Mouse (Mus musculus): ENCODE data around the gene Ccpg1. TPM values are rescaled to one million over a fixed set of nuclear protein-coding genes. Genes with fewer than 3 reads are reported as not detected.

Ccpg1 gene
- polyA plus RNA-seq, 1 experiment from 2014 or later: 58.2 TPM

DNA sequence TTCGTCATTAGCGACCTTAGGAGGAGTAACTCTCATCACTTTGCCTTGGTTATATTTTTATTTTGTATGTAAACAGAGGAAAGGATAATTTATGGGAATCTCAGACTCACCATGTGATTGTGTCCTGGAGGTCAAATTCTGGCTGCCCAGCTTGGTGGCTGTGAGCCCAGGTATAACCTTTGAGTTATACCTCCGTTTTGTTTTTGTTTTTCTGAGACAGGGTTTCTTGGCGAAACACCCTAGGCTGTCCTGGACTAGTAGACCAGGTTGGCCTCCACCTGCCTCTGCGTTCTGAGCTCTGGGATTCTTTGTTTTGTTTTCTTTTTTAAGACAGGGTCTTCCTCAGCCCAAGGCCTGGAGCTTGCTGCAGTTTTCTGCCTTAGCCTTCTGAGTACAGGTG is 3.5 kb downstream of the Ccpg1 start:
- Histone ChIP-seq H3K27ac (ENCODE audit: low read length) (no peak overlapping the region), H3K9ac (replicated peaks; ENCODE audit: low read depth, low read length) (no peak overlapping the region), H3K4me1 (replicated peaks; ENCODE audit: control insufficient read depth, insufficient read depth, low read length) (peaks cover 17% of the 10 kb centered on the region), H3K4me3 (replicated peaks; ENCODE audit: low read length) (no peak overlapping the region), H3K27me3 (replicated peaks; ENCODE audit: control insufficient read depth, insufficient read depth, low read length) (no peaks in the 10 kb centered on the region), H3K4me2 (ENCODE audit: low read length) (no peak overlapping the region), H3K36me3 (ENCODE audit: control insufficient read depth, insufficient read depth) (no peaks in the 10 kb centered on the region), H3K9me3 (ENCODE audit: control insufficient read depth, low read length) (no peaks in the 10 kb centered on the region)
- ATAC-seq: no peak
- 89% methylated on average over 5 of the region's 5 CpGs for WGBS

DNA sequence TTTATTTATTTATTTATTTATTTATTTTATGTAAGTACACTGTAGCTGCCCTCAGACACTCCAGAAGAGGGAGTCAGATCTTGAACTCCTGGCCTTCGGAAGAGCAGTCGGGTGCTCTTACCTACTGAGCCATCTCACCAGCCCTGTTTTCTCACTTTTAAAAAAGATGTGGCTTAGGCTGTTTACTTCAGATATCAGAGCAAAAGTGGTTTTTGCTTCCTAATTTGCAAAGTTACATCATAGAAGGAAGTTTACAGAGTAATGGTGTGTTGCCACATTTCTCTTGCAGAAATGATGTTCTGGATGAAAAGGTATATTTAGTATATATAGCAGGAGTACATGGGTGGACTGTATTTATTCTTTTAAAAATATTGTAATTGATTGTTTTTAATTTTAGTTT is 6.2 kb downstream of the Ccpg1 start:
- Histone ChIP-seq H3K36me3 (ENCODE audit: control insufficient read depth, insufficient read depth) (no peaks in the 10 kb centered on the region), H3K4me2 (ENCODE audit: low read length) (no peak overlapping the region), H3K9ac (replicated peaks; ENCODE audit: low read depth, low read length) (no peak overlapping the region), H3K9me3 (ENCODE audit: control insufficient read depth, low read length) (no peaks in the 10 kb centered on the region), H3K4me1 (replicated peaks; ENCODE audit: control insufficient read depth, insufficient read depth, low read length) (peaks cover 5% of the 10 kb centered on the region), H3K4me3 (replicated peaks; ENCODE audit: low read length) (no peak overlapping the region), H3K27ac (ENCODE audit: low read length) (no peak overlapping the region), H3K27me3 (replicated peaks; ENCODE audit: control insufficient read depth, insufficient read depth, low read length) (no peaks in the 10 kb centered on the region)
- ATAC-seq: no peak
- 89% methylated on average over 2 of the region's 2 CpGs for WGBS

DNA sequence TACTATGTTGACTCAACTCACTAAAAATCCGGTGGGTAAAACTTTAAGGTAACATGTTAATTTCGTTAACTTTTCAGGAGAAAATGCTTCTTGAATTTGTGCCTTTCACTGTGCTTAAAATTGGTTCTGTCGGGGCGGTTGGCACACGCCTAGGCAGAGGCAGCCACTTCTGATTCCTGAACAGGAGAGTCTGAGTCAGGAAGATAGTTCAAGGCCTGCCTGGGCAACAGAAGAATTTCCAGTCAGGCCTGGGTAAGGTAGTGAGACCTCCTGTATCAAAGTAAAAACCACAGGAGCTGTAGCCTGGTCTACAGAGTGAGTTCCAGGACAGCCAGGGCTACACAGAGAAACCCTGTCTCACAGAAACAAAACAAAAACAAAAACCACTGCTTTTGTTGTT is 7.3 kb downstream of the Ccpg1 start:
- H3K4me1 ChIP-seq (replicated peaks; ENCODE audit: control insufficient read depth, insufficient read depth, low read length): peaks cover 2% of the 10 kb centered on the region
- H3K36me3 ChIP-seq (ENCODE audit: control insufficient read depth, insufficient read depth): no peaks in the 10 kb centered on the region
- no peaks in the 10 kb centered on the region for H3K9me3 ChIP-seq (ENCODE audit: control insufficient read depth, low read length)
- H3K27ac ChIP-seq (ENCODE audit: low read length): no peak overlapping the region
- no peak overlapping the region for H3K4me2 ChIP-seq (ENCODE audit: low read length)
- no peak for ATAC-seq
- no peak overlapping the region for H3K9ac ChIP-seq (replicated peaks; ENCODE audit: low read depth, low read length)
- no peaks in the 10 kb centered on the region for H3K27me3 ChIP-seq (replicated peaks; ENCODE audit: control insufficient read depth, insufficient read depth, low read length)
- 89% methylated on average over 5 of the region's 5 CpGs for WGBS
- no peak overlapping the region for H3K4me3 ChIP-seq (replicated peaks; ENCODE audit: low read length)

DNA sequence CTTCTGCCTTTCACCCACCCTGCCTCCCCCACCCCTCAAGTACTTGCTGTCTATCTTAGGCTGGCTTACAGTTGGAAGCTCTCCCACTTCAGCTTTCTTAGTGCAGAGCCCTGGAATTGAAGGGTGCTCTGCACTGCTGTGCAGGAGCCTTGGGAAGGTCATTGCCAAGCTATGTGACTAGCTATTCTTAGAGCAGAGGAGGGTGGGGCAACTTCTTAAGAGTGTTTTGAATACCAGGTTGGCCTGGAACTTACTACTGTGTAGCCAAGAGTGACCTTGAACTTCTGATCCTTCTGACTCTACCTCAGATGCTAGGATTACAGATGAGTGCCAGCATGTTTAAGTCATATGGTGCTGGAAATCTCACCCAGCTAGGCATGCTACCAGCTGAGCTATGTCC is 10.9 kb downstream of the Ccpg1 start:
- Histone ChIP-seq H3K27ac (ENCODE audit: low read length) (no peak overlapping the region), H3K4me2 (ENCODE audit: low read length) (no peak overlapping the region), H3K9me3 (ENCODE audit: control insufficient read depth, low read length) (no peaks in the 10 kb centered on the region), H3K27me3 (replicated peaks; ENCODE audit: control insufficient read depth, insufficient read depth, low read length) (no peaks in the 10 kb centered on the region), H3K4me1 (replicated peaks; ENCODE audit: control insufficient read depth, insufficient read depth, low read length) (no peaks in the 10 kb centered on the region), H3K4me3 (replicated peaks; ENCODE audit: low read length) (no peak overlapping the region), H3K9ac (replicated peaks; ENCODE audit: low read depth, low read length) (no peak overlapping the region), H3K36me3 (ENCODE audit: control insufficient read depth, insufficient read depth) (no peaks in the 10 kb centered on the region)
- no peak for ATAC-seq

DNA sequence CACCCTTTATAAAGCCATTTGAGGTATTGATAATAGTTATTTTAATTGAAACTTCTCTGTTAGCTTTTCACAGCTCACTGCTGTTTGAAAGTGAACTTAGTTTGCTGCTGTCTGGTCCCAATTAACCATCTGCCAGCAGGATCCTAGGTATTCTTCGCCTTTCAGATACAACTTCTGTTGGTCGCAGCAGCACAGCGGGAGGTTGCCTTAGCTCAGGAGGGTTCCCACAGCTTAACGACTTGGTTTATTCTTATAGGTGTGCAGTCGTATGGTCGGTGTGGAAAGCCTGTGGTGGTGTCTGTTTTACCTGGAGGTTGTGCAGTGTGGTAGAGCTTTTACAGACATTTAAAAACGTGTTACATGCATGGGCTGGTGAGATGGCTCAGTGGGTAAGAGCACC is 11.6 kb downstream of the Ccpg1 start:
- no peak overlapping the region for H3K4me3 ChIP-seq (replicated peaks; ENCODE audit: low read length)
- H3K4me2 ChIP-seq (ENCODE audit: low read length): no peak overlapping the region

DNA sequence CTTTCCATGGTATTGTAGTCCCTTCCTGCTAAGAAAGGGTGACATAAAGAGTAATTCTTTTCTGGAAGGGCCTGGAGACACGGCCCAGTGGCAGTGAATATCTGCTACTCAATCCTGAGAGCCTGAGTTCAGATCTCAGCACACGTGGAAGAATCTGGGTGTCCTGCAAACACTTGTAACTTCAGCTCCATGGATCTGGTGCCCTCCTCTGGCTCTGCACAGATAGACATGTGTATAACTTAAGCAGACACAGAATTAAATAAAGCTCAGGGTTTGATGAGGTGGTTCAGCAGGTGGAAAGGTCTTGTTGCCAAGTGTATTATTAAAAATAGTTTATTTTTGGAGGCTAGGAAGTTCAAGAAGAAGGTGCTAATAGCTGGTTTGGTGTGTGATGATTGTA is 15.3 kb downstream of the Ccpg1 start:
- Histone ChIP-seq H3K4me2 (ENCODE audit: low read length) (no peak overlapping the region), H3K36me3 (ENCODE audit: control insufficient read depth, insufficient read depth) (peaks cover 2% of the 10 kb centered on the region; the same call in 1 of the 2 replicates), H3K9me3 (ENCODE audit: control insufficient read depth, low read length) (no peaks in the 10 kb centered on the region), H3K27me3 (replicated peaks; ENCODE audit: control insufficient read depth, insufficient read depth, low read length) (no peaks in the 10 kb centered on the region), H3K4me1 (replicated peaks; ENCODE audit: control insufficient read depth, insufficient read depth, low read length) (no peaks in the 10 kb centered on the region), H3K27ac (ENCODE audit: low read length) (no peak overlapping the region), H3K4me3 (replicated peaks; ENCODE audit: low read length) (no peak overlapping the region), H3K9ac (replicated peaks; ENCODE audit: low read depth, low read length) (no peak overlapping the region)
- WGBS: 68% methylated on average over 2 of the region's 2 CpGs
- ATAC-seq: no peak

More for the DNA sequence above, 11.6 kb downstream of the Ccpg1 start:
- no peaks in the 10 kb centered on the region for H3K27me3 ChIP-seq (replicated peaks; ENCODE audit: control insufficient read depth, insufficient read depth, low read length)
- no peaks in the 10 kb centered on the region for H3K4me1 ChIP-seq (replicated peaks; ENCODE audit: control insufficient read depth, insufficient read depth, low read length)
- ATAC-seq: no peak
- 41% methylated on average over 7 of the region's 7 CpGs for WGBS
- H3K9me3 ChIP-seq (ENCODE audit: control insufficient read depth, low read length): no peaks in the 10 kb centered on the region
- H3K27ac ChIP-seq (ENCODE audit: low read length): no peak overlapping the region
- H3K36me3 ChIP-seq (ENCODE audit: control insufficient read depth, insufficient read depth): no peaks in the 10 kb centered on the region
- H3K9ac ChIP-seq (replicated peaks; ENCODE audit: low read depth, low read length): no peak overlapping the region

DNA sequence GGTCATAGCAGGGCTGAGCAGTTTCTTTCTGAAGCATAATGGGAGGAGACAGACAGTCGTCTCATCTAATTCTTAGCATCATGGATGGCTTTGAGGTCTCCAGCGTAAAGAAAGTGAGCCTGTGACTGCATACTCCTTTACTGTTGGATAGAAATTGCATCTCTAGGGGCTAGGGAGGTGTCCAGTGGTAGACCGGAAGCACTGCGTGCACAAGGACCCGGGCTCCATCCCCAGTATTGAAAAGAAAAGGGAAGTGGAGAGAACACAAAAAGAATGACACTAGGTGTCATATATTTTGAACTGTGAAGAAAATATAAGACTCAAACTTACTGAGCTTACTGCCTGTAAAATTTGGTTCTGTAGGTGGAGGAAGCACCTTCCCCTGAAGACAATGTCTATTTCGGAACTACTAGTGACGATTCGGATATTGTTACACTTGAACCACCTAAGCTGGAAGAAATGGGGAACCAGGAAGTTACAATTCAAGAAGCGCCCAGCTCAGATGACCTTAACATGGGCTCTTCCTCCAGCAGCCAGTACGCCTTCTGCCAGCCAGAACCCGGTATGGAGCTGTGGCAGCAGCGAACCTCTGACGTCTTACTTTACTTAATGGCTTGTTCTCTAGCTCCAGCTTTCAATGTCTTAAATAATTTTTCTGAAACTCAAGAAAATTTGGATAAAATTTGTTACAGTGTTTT is 16.2 kb downstream of the Ccpg1 start:
- WGBS: 90% methylated on average over 13 of the region's 13 CpGs

DNA sequence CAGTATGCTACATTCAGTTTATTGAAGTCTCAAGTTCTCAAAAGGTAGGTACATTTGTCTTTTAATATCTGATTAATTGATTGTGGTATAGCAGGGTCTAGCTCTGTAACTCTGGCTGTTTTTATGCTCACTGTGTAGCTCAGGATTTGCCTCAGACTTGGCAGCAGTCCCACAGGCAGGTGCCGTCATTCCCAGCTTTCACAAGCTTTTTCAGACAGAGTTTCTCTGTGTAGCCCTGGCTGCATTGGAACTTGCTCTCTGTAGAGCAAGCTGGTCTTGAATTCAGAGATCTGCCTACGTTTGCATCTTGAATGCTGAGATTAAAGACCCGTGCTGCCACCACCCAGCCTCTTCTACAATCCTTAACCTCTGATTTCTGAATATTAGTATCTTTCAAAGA is 16.9 kb downstream of the Ccpg1 start:
- 58% methylated on average over 3 of the region's 3 CpGs for WGBS
- no peak for ATAC-seq

More for the DNA sequence above, 16.2 kb downstream of the Ccpg1 start:
- Histone ChIP-seq H3K9me3 (ENCODE audit: control insufficient read depth, low read length) (no peaks in the 10 kb centered on the region), H3K27me3 (replicated peaks; ENCODE audit: control insufficient read depth, insufficient read depth, low read length) (no peaks in the 10 kb centered on the region), H3K36me3 (ENCODE audit: control insufficient read depth, insufficient read depth) (peaks cover 10% of the 10 kb centered on the region), H3K4me3 (replicated peaks; ENCODE audit: low read length) (no peak overlapping the region), H3K9ac (replicated peaks; ENCODE audit: low read depth, low read length) (no peak overlapping the region), H3K27ac (ENCODE audit: low read length) (no peak overlapping the region), H3K4me2 (ENCODE audit: low read length) (no peak overlapping the region), H3K4me1 (replicated peaks; ENCODE audit: control insufficient read depth, insufficient read depth, low read length) (no peaks in the 10 kb centered on the region)
- no peak for ATAC-seq

DNA sequence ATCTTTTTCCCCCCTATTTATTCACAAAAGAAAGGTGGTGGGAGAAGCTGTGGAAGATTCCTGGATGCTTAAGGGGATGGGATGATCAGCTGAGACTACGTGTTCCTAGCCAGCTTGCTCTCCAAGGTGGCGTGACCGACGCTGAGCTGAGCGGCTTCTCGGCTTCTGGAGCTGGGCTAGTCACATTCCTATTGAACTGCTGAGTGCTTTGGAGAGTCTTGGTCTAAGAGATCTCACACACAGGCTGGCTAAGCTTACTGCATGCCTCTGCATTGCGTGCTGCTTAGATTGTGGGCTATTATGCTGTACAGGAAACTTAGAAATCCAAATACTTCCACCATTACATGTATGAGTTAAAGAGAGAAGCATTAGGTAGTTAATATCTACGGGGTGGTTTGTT is 18.8 kb downstream of the Ccpg1 start:
- no peaks in the 10 kb centered on the region for H3K4me1 ChIP-seq (replicated peaks; ENCODE audit: control insufficient read depth, insufficient read depth, low read length)
- peaks cover 19% of the 10 kb centered on the region for H3K36me3 ChIP-seq (ENCODE audit: control insufficient read depth, insufficient read depth)
- no peak for ATAC-seq
- no peak overlapping the region for H3K4me3 ChIP-seq (replicated peaks; ENCODE audit: low read length)
- no peak overlapping the region for H3K27ac ChIP-seq (ENCODE audit: low read length)
- no peak overlapping the region for H3K9ac ChIP-seq (replicated peaks; ENCODE audit: low read depth, low read length)
- no peaks in the 10 kb centered on the region for H3K9me3 ChIP-seq (ENCODE audit: control insufficient read depth, low read length)
- H3K27me3 ChIP-seq (replicated peaks; ENCODE audit: control insufficient read depth, insufficient read depth, low read length): no peaks in the 10 kb centered on the region
- WGBS: 85% methylated on average over 8 of the region's 8 CpGs
- no peak overlapping the region for H3K4me2 ChIP-seq (ENCODE audit: low read length)

More for the DNA sequence above, 16.9 kb downstream of the Ccpg1 start:
- peaks cover 15% of the 10 kb centered on the region for H3K36me3 ChIP-seq (ENCODE audit: control insufficient read depth, insufficient read depth)
- H3K4me2 ChIP-seq (ENCODE audit: low read length): no peak overlapping the region
- H3K9ac ChIP-seq (replicated peaks; ENCODE audit: low read depth, low read length): no peak overlapping the region
- H3K27ac ChIP-seq (ENCODE audit: low read length): no peak overlapping the region
- no peaks in the 10 kb centered on the region for H3K27me3 ChIP-seq (replicated peaks; ENCODE audit: control insufficient read depth, insufficient read depth, low read length)
- H3K9me3 ChIP-seq (ENCODE audit: control insufficient read depth, low read length): no peaks in the 10 kb centered on the region
- no peaks in the 10 kb centered on the region for H3K4me1 ChIP-seq (replicated peaks; ENCODE audit: control insufficient read depth, insufficient read depth, low read length)
- no peak overlapping the region for H3K4me3 ChIP-seq (replicated peaks; ENCODE audit: low read length)

DNA sequence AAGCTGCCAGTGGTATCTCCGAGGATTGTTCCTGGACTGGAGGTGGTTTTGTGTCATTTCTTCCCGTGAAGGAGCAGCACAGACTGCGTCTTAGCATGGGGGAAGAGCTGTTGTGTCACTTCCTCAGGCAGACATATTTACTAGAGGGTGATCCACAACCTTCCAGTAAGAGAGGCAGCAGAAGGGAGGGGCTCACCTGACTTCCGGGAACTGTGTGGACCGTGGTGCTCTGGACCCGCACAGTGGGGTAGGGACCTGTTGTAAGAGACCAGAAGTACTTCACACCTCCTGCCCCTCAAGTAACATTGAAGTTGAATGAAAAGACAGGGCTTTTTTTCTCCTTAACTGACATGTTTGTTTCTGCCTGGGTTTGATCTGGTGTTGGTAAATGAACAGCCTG is 19.9 kb downstream of the Ccpg1 start:
- Histone ChIP-seq H3K9ac (replicated peaks; ENCODE audit: low read depth, low read length) (no peak overlapping the region), H3K4me2 (ENCODE audit: low read length) (no peak overlapping the region), H3K27me3 (replicated peaks; ENCODE audit: control insufficient read depth, insufficient read depth, low read length) (no peaks in the 10 kb centered on the region), H3K4me1 (replicated peaks; ENCODE audit: control insufficient read depth, insufficient read depth, low read length) (no peaks in the 10 kb centered on the region), H3K9me3 (ENCODE audit: control insufficient read depth, low read length) (no peaks in the 10 kb centered on the region), H3K36me3 (ENCODE audit: control insufficient read depth, insufficient read depth) (peaks cover 19% of the 10 kb centered on the region), H3K27ac (ENCODE audit: low read length) (no peak overlapping the region), H3K4me3 (replicated peaks; ENCODE audit: low read length) (no peak overlapping the region)
- no peak for ATAC-seq
- 91% methylated on average over 6 of the region's 6 CpGs for WGBS

Measured in forebrain, embryonic 16.5 days (tissue).